Mouse (Mus musculus) layer of hippocampus, postnatal 10 days (tissue): ENCODE results near the gene Rem1. TPM values are rescaled to one million over a fixed set of nuclear protein-coding genes. Genes with fewer than 3 reads are reported as not detected.
A peak's percentile ranks its signal among the peaks of the same experiment; 100 is the strongest.

ENCODE experiments used
- DNase-seq, 2 experiments: peaks; one replicate each; pipeline ENCODE4 v3.0.0; 2021; ENCODE audit warnings: low spot score in 2 of 2
- long read RNA-seq: library from polyadenylated mRNA; stranded (forward); transcript quantifications from one replicate; pipeline ENCODE4 v2.0.0, GENCODE M21; 2023
- total RNA-seq, 2 experiments: library from RNA; stranded (reverse); gene quantifications; 2 replicates each; pipeline ENCODE4 v1.2.3; 2021

The Rem1 gene
- total RNA-seq: under 1 TPM; 0.91 to 0.96 TPM
- long read RNA-seq, partial matches to known transcripts: 0 of 2 reads
- long read RNA-seq, other reads (novel, unspliced or antisense): 1 of 2 reads

GRCm38 (mm10) chr2:152626774-152627591, at the start of gene Rem1:
Gene Rem1, plus strand, starts transcription at chr2:152626951.
- DNase-seq: no peak

- DNase-seq: no peak
These were observed 46.6 kb upstream of the Rem1 start, which contains the start of gene Defb19 for GRCm38 (mm10) chr2:152580107-152580506. Gene Defb19, minus strand, starts transcription at chr2:152580312.

- no peak for DNase-seq
These were observed 46.1 kb upstream of the Rem1 start for GRCm38 (mm10) chr2:152580612-152581011.

GRCm38 (mm10) chr2:152586926-152587560, 39.7 kb upstream of the Rem1 start:
- peak; percentile 31 to 36 for DNase-seq

GRCm38 (mm10) chr2:152588450-152588849, 38.3 kb upstream of the Rem1 start:
- no peak for DNase-seq

- DNase-seq: no peak
These were observed 37.7 kb upstream of the Rem1 start for GRCm38 (mm10) chr2:152589021-152589420.

- DNase-seq: no peak
These were observed 27.5 kb upstream of the Rem1 start, which contains the start of gene Defb45 for GRCm38 (mm10) chr2:152599299-152599698. Gene Defb45, minus strand, starts transcription at chr2:152599399.

- DNase-seq: no peak
These were observed 26.7 kb upstream of the Rem1 start for GRCm38 (mm10) chr2:152600076-152600475.

GRCm38 (mm10) chr2:152601275-152601960, 25.3 kb upstream of the Rem1 start:
- no peak for DNase-seq

GRCm38 (mm10) chr2:152604057-152604456, 22.7 kb upstream of the Rem1 start, which contains the start of gene Defb36:
Gene Defb36, plus strand, starts transcription at chr2:152604327.
- DNase-seq: peak; percentile 25 to 38

- no peak for DNase-seq
These were observed 19.0 kb upstream of the Rem1 start for GRCm38 (mm10) chr2:152607746-152608145.

GRCm38 (mm10) chr2:152608719-152609118, 18.0 kb upstream of the Rem1 start:
- DNase-seq: no peak

GRCm38 (mm10) chr2:152612193-152612592, 14.6 kb upstream of the Rem1 start:
- no peak for DNase-seq

- peak; percentile 61 to 67 for DNase-seq
These were observed 11.2 kb upstream of the Rem1 start for GRCm38 (mm10) chr2:152615563-152615962.

- DNase-seq: no peak
These were observed 10.3 kb upstream of the Rem1 start for GRCm38 (mm10) chr2:152616470-152616869.

- DNase-seq: no peak
These were observed 9.4 kb upstream of the Rem1 start for GRCm38 (mm10) chr2:152617374-152617773.

- DNase-seq: no peak
These were observed 6.2 kb upstream of the Rem1 start for GRCm38 (mm10) chr2:152620367-152621134.

- no peak for DNase-seq
These were observed 4.6 kb upstream of the Rem1 start for GRCm38 (mm10) chr2:152622151-152622550.

GRCm38 (mm10) chr2:152622953-152623352, 3.8 kb upstream of the Rem1 start, which contains the start of gene Defb25:
Gene Defb25, minus strand, starts transcription at chr2:152623053.
- DNase-seq: no peak

GRCm38 (mm10) chr2:152624566-152624965, 2.2 kb upstream of the Rem1 start:
- no peak for DNase-seq

GRCm38 (mm10) chr2:152625256-152625655, 1.5 kb upstream of the Rem1 start:
- no peak for DNase-seq
